Comparison of ENCODE assay signal across 18 mouse cellular contexts in the genomic region with DNA sequence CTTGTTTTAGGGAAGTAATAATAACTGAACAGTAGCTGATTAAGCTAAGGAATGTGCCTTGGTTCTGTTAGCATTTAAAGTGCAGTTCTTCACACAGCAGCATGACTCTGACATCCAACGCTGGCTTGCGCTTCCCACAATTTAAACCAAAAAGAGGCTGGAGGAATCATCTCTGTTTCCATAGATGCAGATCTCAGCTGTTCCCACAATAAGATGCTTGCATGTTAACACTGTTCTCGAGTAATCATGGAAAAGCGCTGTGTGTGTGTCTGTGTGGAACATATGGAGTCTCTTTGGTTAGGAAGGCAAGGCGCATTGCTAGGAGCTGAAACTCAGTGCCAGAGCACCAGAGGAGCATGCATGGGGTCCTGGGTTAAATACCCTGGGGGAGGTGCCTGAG. TPM values are rescaled to one million over a fixed set of nuclear protein-coding genes. Genes with fewer than 3 reads are reported as not detected.
DNase-seq lines count a peak whose midpoint lies in the region; ATAC-seq and TF ChIP-seq lines count a peak whose summit lies in the region.
"Had no signal": no experiment of that assay in that cellular context is flagged by ENCODE, and none has a peak within 500 bp of the region (broad histone marks: within the 10 kb centered on the region; RNA-seq: fewer than 3 reads in every experiment).

No protein-coding gene starts in this region.

- H3K27ac ChIP-seq in layer of hippocampus, adult 2 months: no peak overlapping the region
- no peak overlapping the region for H3K27ac ChIP-seq in neural tube, embryonic 15.5 days (replicated peaks)
- no peak overlapping the region for H3K27ac ChIP-seq in midbrain, embryonic 15.5 days
- H3K27ac ChIP-seq: gastrocnemius, adult 2 months; hindbrain, postnatal 0 days had no signal

- no peak for ATAC-seq in neural tube, embryonic 15.5 days (ENCODE audit: low FRiP score)
- ATAC-seq in midbrain, embryonic 15.5 days (replicated peaks): no peak
- ATAC-seq: hindbrain, postnatal 0 days; Patski had no signal

- H3K27me3 ChIP-seq in neural tube, embryonic 15.5 days (replicated peaks): no peaks in the 10 kb centered on the region
- no peaks in the 10 kb centered on the region for H3K27me3 ChIP-seq in midbrain, embryonic 15.5 days (replicated peaks)
- H3K27me3 ChIP-seq: heart, embryonic 12.5 days had no signal

- peak; percentile 21 to 60 for DNase-seq in layer of hippocampus, adult 2 months (ENCODE audit: low spot score in 2 of 2)
- DNase-seq in layer of hippocampus, postnatal 10 days (ENCODE audit: low spot score in 2 of 2): no peak
- peak; percentile 28 to 34 for DNase-seq in frontal cortex, postnatal 10 days (ENCODE audit: low spot score in 2 of 2)
- DNase-seq in right cerebral cortex, adult 18-20 months: peak; percentile 27
- no peak for DNase-seq in adrenal gland, adult 8-10 months
- DNase-seq: cerebellum, adult 11 months; cerebellum, postnatal 14 days; gastrocnemius, adult 2 months; heart, postnatal 4 days; kidney, adult 11 months; kidney, postnatal 10 days; lung, postnatal 14 days; thymus, adult 2 months had no signal

- no peak overlapping the region for H3K4me2 ChIP-seq in neural tube, embryonic 15.5 days
- no peak overlapping the region for H3K4me2 ChIP-seq in midbrain, embryonic 15.5 days
- H3K4me2 ChIP-seq: heart, embryonic 12.5 days had no signal

- WGBS in neural tube, embryonic 15.5 days: 76% methylated on average over 5 of the region's 5 CpGs
- 90% methylated on average over 5 of the region's 5 CpGs for WGBS in midbrain, embryonic 15.5 days

- H3K9me3 ChIP-seq in neural tube, embryonic 15.5 days (replicated peaks): no peaks in the 10 kb centered on the region
- no peaks in the 10 kb centered on the region for H3K9me3 ChIP-seq in midbrain, embryonic 15.5 days

- no peak overlapping the region for H3K9ac ChIP-seq in neural tube, embryonic 15.5 days (replicated peaks)
- no peak overlapping the region for H3K9ac ChIP-seq in midbrain, embryonic 15.5 days
- H3K9ac ChIP-seq: heart, embryonic 12.5 days had no signal

- H3K36me3 ChIP-seq in neural tube, embryonic 15.5 days: no peaks in the 10 kb centered on the region
- H3K36me3 ChIP-seq in midbrain, embryonic 15.5 days (replicated peaks): no peaks in the 10 kb centered on the region
- H3K36me3 ChIP-seq: heart, embryonic 12.5 days had no signal

- no peak overlapping the region for H3K4me3 ChIP-seq in layer of hippocampus, adult 2 months
- H3K4me3 ChIP-seq in neural tube, embryonic 15.5 days (replicated peaks): no peak overlapping the region
- H3K4me3 ChIP-seq in midbrain, embryonic 15.5 days: no peak overlapping the region
- H3K4me3 ChIP-seq: gastrocnemius, adult 2 months; heart, embryonic 12.5 days had no signal

- TF ChIP-seq CTCF in layer of hippocampus, adult 2 months (conservative IDR thresholded peaks at IDR 0.05): no peak

- H3K4me1 ChIP-seq in neural tube, embryonic 15.5 days: peaks cover 9% of the 10 kb centered on the region
- peaks cover 6% of the 10 kb centered on the region; the same call in 1 of the 2 replicates for H3K4me1 ChIP-seq in midbrain, embryonic 15.5 days

RNA-seq across cellular contexts. Expression of a gene that starts 56.7 kb away (rescaled TPM):
- 1 to 10 TPM; 4.6 to 4.9 TPM for total RNA-seq in layer of hippocampus, adult 2 months (2021)
- total RNA-seq in layer of hippocampus, postnatal 10 days (2021): 1 to 10 TPM; 3.9 to 4.0 TPM
- 4.1 and 7.7 TPM in 2 replicates for polyA plus RNA-seq in neural tube, embryonic 15.5 days (2015; fragmentation: Nextera tagmentation; extraction: Ambion mirVana)
- 3.4 and 3.7 TPM in 2 replicates for polyA plus RNA-seq in midbrain, embryonic 15.5 days (2015; fragmentation: Nextera tagmentation; extraction: Ambion mirVana)
- total RNA-seq in adrenal gland, adult 8-10 months (2022): 10 to 100 TPM; 39.7 to 69.5 (median 52.6) TPM

Comparison
In these comparisons a context has a peak if more than half of its experiments do, and no peak if none do; other contexts are left out.
1. DNase-seq: peak in layer of hippocampus, adult 2 months (2 of 2), frontal cortex, postnatal 10 days (2 of 2) and right cerebral cortex, adult 18-20 months (single experiment); none in layer of hippocampus, postnatal 10 days (0 of 2) and adrenal gland, adult 8-10 months (single experiment).
2. RNA of a gene that starts 56.7 kb away (total RNA-seq): 39.7 to 69.5 TPM in adrenal gland, adult 8-10 months; 4.6 to 4.9 TPM in layer of hippocampus, adult 2 months and 3.9 to 4.0 TPM in layer of hippocampus, postnatal 10 days; every median in the first group is over 4 times any median in the second.